Mouse (Mus musculus): ENCODE measurements at regions not wholly inside any gene's neighbourhood (a gene's known extent, or its start where the extent isn't known, plus 50 kb on each side); places are given as distances from the start of the nearest gene placed in this dataset.

GRCm38 (mm10) chr16:77459651-77460050 lies 142.2 kb downstream of the Gm11146 start:
- DNase-seq (ENCODE audit: low spot score): no peak

GRCm38 (mm10) chr16:77444647-77445046 lies 157.2 kb downstream of the Gm11146 start:
- DNase-seq (ENCODE audit: low spot score): no peak

- DNase-seq (ENCODE audit: low spot score): no peak
Measured at GRCm38 (mm10) chr16:77444006-77444405, 157.9 kb downstream of the Gm11146 start.

- DNase-seq (ENCODE audit: low spot score): no peak
Measured at GRCm38 (mm10) chr16:77443318-77443717, 158.6 kb downstream of the Gm11146 start.

GRCm38 (mm10) chr16:77442866-77443265 lies 159.0 kb downstream of the Gm11146 start:
- no peak for DNase-seq (ENCODE audit: low spot score)

GRCm38 (mm10) chr16:77431345-77431744 lies 170.5 kb downstream of the Gm11146 start:
- no peak for DNase-seq (ENCODE audit: low spot score)

- no peak for DNase-seq (ENCODE audit: low spot score)
Measured at GRCm38 (mm10) chr16:77422385-77423363, 179.2 kb downstream of the Gm11146 start.

GRCm38 (mm10) chr16:77421591-77422024 lies 180.3 kb downstream of the Gm11146 start:
- DNase-seq (ENCODE audit: low spot score): no peak

GRCm38 (mm10) chr16:77421001-77421400 lies 180.9 kb downstream of the Gm11146 start:
- DNase-seq (ENCODE audit: low spot score): no peak

- no peak for DNase-seq (ENCODE audit: low spot score)
Measured at GRCm38 (mm10) chr16:77420136-77420860, 181.6 kb downstream of the Gm11146 start.

- DNase-seq (ENCODE audit: low spot score): no peak
Measured at GRCm38 (mm10) chr16:77419116-77419735, 182.7 kb downstream of the Gm11146 start.

GRCm38 (mm10) chr16:77418486-77418885 lies 183.4 kb downstream of the Gm11146 start:
- DNase-seq (ENCODE audit: low spot score): no peak

GRCm38 (mm10) chr16:77417791-77418190 lies 184.1 kb downstream of the Gm11146 start:
- no peak for DNase-seq (ENCODE audit: low spot score)

- DNase-seq (ENCODE audit: low spot score): no peak
Measured at GRCm38 (mm10) chr16:77414562-77414961, 187.3 kb downstream of the Gm11146 start.

GRCm38 (mm10) chr16:77409168-77409567 lies 192.7 kb downstream of the Gm11146 start:
- DNase-seq (ENCODE audit: low spot score): no peak

- DNase-seq (ENCODE audit: low spot score): no peak
Measured at GRCm38 (mm10) chr16:77406999-77407398, 194.9 kb downstream of the Gm11146 start.

GRCm38 (mm10) chr16:77405859-77406258 lies 196.0 kb downstream of the Gm11146 start:
- DNase-seq (ENCODE audit: low spot score): no peak

GRCm38 (mm10) chr16:77405181-77405818 lies 196.6 kb downstream of the Gm11146 start:
- no peak for DNase-seq (ENCODE audit: low spot score)

- DNase-seq (ENCODE audit: low spot score): no peak
Measured at GRCm38 (mm10) chr16:77402711-77403280, 199.1 kb downstream of the Gm11146 start.

- DNase-seq (ENCODE audit: low spot score): no peak
Measured at GRCm38 (mm10) chr16:77401185-77401943, 200.5 kb downstream of the Gm11146 start.
